Mouse (Mus musculus): ENCODE measurements around the gene Rsc1a1. TPM values are rescaled to one million over a fixed set of nuclear protein-coding genes. Genes with fewer than 3 reads are reported as not detected.
A peak's percentile ranks its signal among the peaks of the same experiment; 100 is the strongest.

Gene Rsc1a1
- polyA plus RNA-seq, 1 experiment: 3.6 TPM

- Histone ChIP-seq H3K27me3 (ENCODE audit: control insufficient read depth, insufficient read depth, low read length) (no peaks in the 10 kb centered on the region), H3K4me1 (ENCODE audit: control insufficient read depth, insufficient read depth, low read length) (peaks cover 13% of the 10 kb centered on the region), H3K27ac (ENCODE audit: control insufficient read depth, insufficient read depth, low read depth, low read length) (peak overlapping the region; percentile 61), H3K36me3 (ENCODE audit: control insufficient read depth, insufficient read depth, low read length) (no peaks in the 10 kb centered on the region), H3K4me3 (ENCODE audit: control insufficient read depth, low read depth, low read length) (peak overlapping the region; percentile 98)
- TF ChIP-seq CTCF (IDR thresholded peaks at IDR 0.05; ENCODE audit: control insufficient read depth, insufficient read depth, insufficient replicate concordance, low read depth, low read length) (no peak), POLR2A (IDR thresholded peaks at IDR 0.05; ENCODE audit: control insufficient read depth, low read depth, low read length) (peak; percentile 58)
Observed at GRCm38 (mm10) chr4:141664011-141664745, 21.2 kb downstream of the Rsc1a1 start.

GRCm38 (mm10) chr4:141663122-141663931 is 22.1 kb downstream of the Rsc1a1 start:
- Histone ChIP-seq H3K27me3 (ENCODE audit: control insufficient read depth, insufficient read depth, low read length) (no peaks in the 10 kb centered on the region), H3K4me1 (ENCODE audit: control insufficient read depth, insufficient read depth, low read length) (peaks cover 15% of the 10 kb centered on the region), H3K36me3 (ENCODE audit: control insufficient read depth, insufficient read depth, low read length) (no peaks in the 10 kb centered on the region), H3K27ac (ENCODE audit: control insufficient read depth, insufficient read depth, low read depth, low read length) (peak overlapping the region; percentile 47), H3K4me3 (ENCODE audit: control insufficient read depth, low read depth, low read length) (peak overlapping the region; percentile 98)
- TF ChIP-seq CTCF (IDR thresholded peaks at IDR 0.05; ENCODE audit: control insufficient read depth, insufficient read depth, insufficient replicate concordance, low read depth, low read length) (no peak), POLR2A (IDR thresholded peaks at IDR 0.05; ENCODE audit: control insufficient read depth, low read depth, low read length) (no peak)

- TF ChIP-seq CTCF (IDR thresholded peaks at IDR 0.05; ENCODE audit: control insufficient read depth, insufficient read depth, insufficient replicate concordance, low read depth, low read length): no peak
- TF ChIP-seq POLR2A (IDR thresholded peaks at IDR 0.05; ENCODE audit: control insufficient read depth, low read depth, low read length): peak; percentile 66; the same call in 1 of the 2 replicates
- H3K36me3 ChIP-seq (ENCODE audit: control insufficient read depth, insufficient read depth, low read length): no peaks in the 10 kb centered on the region; the same call in 1 of the 2 replicates
- peak overlapping the region; percentile 50; the same call in 1 of the 2 replicates for H3K27ac ChIP-seq (ENCODE audit: control insufficient read depth, insufficient read depth, low read depth, low read length)
- H3K4me3 ChIP-seq (ENCODE audit: control insufficient read depth, low read depth, low read length): peak overlapping the region; percentile 71
- peaks cover 30% of the 10 kb centered on the region for H3K4me1 ChIP-seq (ENCODE audit: control insufficient read depth, insufficient read depth, low read length)
- H3K27me3 ChIP-seq (ENCODE audit: control insufficient read depth, insufficient read depth, low read length): no peaks in the 10 kb centered on the region
Observed at GRCm38 (mm10) chr4:141660884-141661283, 24.5 kb downstream of the Rsc1a1 start.

- H3K27ac ChIP-seq (ENCODE audit: control insufficient read depth, insufficient read depth, low read depth, low read length): peak overlapping the region; percentile 49; the same call in 1 of the 2 replicates
- no peaks in the 10 kb centered on the region; the same call in 1 of the 2 replicates for H3K36me3 ChIP-seq (ENCODE audit: control insufficient read depth, insufficient read depth, low read length)
- H3K4me3 ChIP-seq (ENCODE audit: control insufficient read depth, low read depth, low read length): peak overlapping the region; percentile 71
- peaks cover 29% of the 10 kb centered on the region for H3K4me1 ChIP-seq (ENCODE audit: control insufficient read depth, insufficient read depth, low read length)
- no peak for TF ChIP-seq CTCF (IDR thresholded peaks at IDR 0.05; ENCODE audit: control insufficient read depth, insufficient read depth, insufficient replicate concordance, low read depth, low read length)
- TF ChIP-seq POLR2A (IDR thresholded peaks at IDR 0.05; ENCODE audit: control insufficient read depth, low read depth, low read length): 0 out of 2 replicates have a peak, but pooled peaks have one; percentile 39
- H3K27me3 ChIP-seq (ENCODE audit: control insufficient read depth, insufficient read depth, low read length): no peaks in the 10 kb centered on the region
Observed at GRCm38 (mm10) chr4:141659739-141660138, 25.7 kb downstream of the Rsc1a1 start.

GRCm38 (mm10) chr4:141658846-141659484 is 26.4 kb downstream of the Rsc1a1 start:
- no peak for TF ChIP-seq POLR2A (IDR thresholded peaks at IDR 0.05; ENCODE audit: control insufficient read depth, low read depth, low read length)
- Histone ChIP-seq H3K36me3 (ENCODE audit: control insufficient read depth, insufficient read depth, low read length) (no peaks in the 10 kb centered on the region; the same call in 1 of the 2 replicates), H3K4me1 (ENCODE audit: control insufficient read depth, insufficient read depth, low read length) (peaks cover 26% of the 10 kb centered on the region), H3K27me3 (ENCODE audit: control insufficient read depth, insufficient read depth, low read length) (no peaks in the 10 kb centered on the region), H3K4me3 (ENCODE audit: control insufficient read depth, low read depth, low read length) (peak overlapping the region; percentile 17), H3K27ac (ENCODE audit: control insufficient read depth, insufficient read depth, low read depth, low read length) (peak overlapping the region; percentile 25)

- no peak overlapping the region for H3K4me3 ChIP-seq (ENCODE audit: control insufficient read depth, low read depth, low read length)
- peaks cover 29% of the 10 kb centered on the region for H3K4me1 ChIP-seq (ENCODE audit: control insufficient read depth, insufficient read depth, low read length)
- no peaks in the 10 kb centered on the region for H3K27me3 ChIP-seq (ENCODE audit: control insufficient read depth, insufficient read depth, low read length)
- no peak for TF ChIP-seq CTCF (IDR thresholded peaks at IDR 0.05; ENCODE audit: control insufficient read depth, insufficient read depth, insufficient replicate concordance, low read depth, low read length)
- no peaks in the 10 kb centered on the region; the same call in 1 of the 2 replicates for H3K36me3 ChIP-seq (ENCODE audit: control insufficient read depth, insufficient read depth, low read length)
- H3K27ac ChIP-seq (ENCODE audit: control insufficient read depth, insufficient read depth, low read depth, low read length): peak overlapping the region; percentile 53
Observed at GRCm38 (mm10) chr4:141656932-141657331, 28.5 kb downstream of the Rsc1a1 start.

Measured in testis, adult 2 months (tissue).